Mouse (Mus musculus): ENCODE measurements at regions not wholly inside any gene's neighbourhood (a gene's known extent, or its start where the extent isn't known, plus 50 kb on each side); places are given as distances from the start of the nearest gene placed in this dataset.
"Not testable (repeated sequence)": the region's sequence is repeated elsewhere in the genome, so short reads cannot be mapped to it uniquely, and the experiment has no call there.

DNA sequence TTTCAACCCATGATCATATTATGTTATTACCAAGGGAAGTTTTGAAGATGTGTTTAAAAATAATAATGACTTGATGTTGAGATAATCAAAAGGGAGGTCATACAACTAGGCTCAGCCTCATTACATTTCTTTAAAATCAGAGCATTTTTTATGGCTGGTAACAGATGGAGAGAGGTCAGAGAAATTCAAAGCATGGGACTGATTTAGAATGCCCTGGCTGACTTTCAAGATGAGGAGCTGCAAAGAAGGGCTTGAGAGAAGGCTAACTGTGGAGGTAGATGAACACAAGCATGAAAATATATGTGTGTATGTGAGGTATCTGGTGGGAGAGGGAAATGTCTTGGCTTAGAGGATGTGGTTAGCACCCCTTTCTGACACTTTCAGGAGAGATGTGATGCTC lies 502.6 kb upstream of the Gdi2 start:
- DNase-seq = peak; percentile 32

DNA sequence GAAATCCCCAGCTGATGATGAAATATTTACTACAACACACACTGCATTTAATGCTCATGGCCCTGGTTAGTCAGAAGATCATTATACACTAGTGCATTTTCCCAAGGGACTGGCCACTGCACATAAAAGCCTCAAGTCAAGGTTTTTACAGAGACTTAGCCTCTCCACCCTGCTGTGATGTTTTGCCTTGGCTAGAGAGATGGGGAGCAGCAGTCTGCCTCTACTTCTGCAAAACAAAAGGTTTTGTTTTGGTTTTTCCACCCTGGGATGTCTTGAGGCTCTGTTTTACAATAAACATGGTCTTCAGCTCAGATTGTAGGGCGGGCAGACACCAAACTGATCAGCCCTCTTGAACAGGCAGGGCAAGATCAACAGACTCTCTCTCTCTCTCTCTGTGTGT lies 500.9 kb upstream of the Gdi2 start:
- not testable (repeated sequence) for DNase-seq

DNA sequence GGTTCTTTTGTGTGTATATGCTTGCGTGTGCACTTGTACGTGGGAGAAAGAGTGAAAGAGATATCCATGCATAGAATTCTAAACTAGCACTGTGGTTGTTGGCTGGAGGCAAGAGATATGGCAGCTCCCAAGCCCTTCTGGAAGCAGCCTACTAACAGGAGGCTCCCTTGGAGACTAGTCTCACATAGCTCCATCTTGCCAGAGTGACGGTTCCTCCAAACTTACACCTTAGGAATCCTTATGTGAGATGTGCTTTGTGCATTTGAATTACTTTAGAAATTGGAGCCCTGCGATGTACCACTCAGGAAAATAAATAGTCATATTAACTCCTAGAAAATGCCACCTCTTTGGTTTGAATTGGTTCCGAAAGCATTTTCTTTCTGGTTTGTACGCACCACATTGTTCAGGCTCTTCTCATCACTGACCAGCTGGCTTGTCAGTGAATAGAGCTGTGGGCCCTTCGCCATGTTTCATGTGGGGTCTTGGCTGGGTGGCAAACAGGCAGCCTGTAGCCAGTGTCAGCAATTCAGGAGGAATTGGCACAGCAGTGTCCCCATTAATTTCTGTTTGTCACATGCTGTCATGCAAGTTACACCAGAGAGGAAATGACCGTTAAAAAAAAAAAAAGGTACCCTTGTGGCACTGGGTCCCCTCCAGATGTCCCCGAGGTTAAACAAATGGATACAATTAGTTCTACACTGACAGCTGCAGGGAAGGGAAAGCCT lies 491.3 kb upstream of the Gdi2 start:
- DNase-seq = peak; percentile 64

DNA sequence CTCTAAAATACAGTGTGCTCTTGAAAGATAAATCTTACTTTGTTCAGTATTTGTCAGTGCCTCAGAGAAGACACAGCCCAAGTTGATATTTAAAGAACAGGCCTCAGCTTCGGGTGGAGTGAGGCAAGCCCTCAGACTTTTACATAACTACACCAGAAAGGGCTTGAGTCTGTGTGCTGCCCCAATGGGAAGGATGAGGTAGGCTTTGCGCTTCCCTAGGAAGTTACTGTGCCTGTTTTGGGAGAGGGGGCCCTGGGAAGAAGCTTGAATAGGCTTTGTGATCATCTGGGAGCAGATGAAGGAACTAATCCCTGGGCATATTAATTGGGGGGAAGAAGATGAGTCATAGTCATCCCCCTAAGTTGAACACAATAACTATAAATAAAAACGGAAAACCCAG lies 454.4 kb upstream of the Gdi2 start:
- not testable (repeated sequence) for DNase-seq

DNA sequence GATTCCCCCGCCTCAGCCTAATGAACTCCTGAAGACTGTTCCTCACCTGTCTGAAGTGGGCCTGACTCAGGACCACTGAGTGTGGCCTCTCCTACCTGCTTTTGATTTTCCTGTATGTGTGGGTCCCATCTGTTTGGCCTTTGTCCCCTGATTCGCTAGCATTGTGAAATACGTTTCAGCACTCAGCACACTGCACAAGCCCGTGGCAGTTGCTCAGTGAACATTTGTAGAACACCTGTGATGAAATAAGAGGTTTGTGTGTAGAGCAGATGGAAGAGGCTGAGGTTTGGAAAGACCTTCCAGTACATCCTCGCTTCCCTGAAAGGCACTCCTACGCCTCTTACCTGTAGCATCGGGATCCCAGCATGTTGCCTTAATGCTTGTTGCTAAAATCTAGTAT lies 447.9 kb upstream of the Gdi2 start:
- DNase-seq = not testable (repeated sequence)

DNA sequence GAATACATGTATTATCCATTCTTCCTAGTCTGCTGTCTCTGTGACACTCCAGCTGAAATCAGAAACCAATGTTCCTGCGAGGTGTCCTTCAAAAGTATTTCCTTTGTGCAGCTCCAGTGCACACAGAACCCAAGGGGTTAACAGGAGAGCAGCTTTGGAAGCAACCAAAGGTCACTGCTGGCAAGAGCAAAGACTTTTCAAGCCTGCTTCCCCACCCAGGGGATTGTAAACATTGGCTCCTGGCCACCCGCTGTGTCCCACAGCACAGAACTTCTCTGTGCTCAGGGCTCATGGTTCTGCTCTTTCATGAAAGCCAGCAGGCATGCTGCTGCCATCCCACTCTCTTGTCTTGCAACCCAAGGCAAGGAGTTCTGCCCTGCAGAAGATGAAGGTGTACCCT lies 431.3 kb upstream of the Gdi2 start:
- DNase-seq = not testable (repeated sequence)

DNA sequence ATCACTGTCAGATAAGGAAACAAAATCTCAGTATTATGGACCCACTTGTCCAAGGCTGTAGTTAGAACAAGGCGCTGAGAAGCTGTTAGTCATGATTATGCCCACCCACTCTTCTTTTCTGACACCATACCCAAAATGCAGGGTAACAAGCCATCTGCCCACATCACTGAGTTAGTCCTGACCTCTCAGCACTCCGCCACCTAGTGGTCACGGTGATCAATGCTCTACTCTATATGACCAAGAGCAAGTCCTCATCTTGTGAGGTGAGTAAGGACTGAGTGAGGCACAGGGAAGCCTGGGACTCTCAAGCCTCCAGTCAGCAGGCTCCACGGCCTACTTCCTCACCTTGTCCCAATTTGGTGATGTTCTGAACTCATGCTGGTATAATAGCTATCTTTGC lies 409.7 kb upstream of the Gdi2 start:
- not testable (repeated sequence) for DNase-seq

DNA sequence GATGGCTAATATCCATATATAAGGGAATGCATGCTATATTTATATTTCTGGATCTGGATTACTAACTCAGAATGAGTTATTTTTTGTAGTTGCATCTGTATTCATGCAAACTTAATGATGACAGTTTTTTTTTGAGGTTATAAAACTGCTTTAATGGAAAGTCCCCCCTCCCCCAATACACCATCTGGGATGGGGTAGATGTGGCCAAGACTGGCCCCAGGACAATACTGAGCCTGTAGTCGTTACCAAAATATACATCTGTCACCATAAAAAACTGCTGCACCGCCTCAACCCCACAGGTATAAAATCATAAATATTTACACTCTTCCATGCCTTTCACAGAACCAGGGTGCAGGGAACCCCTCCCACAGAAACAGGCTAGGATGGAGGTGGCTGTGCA lies 400.6 kb upstream of the Gdi2 start:
- not testable (repeated sequence) for DNase-seq

DNA sequence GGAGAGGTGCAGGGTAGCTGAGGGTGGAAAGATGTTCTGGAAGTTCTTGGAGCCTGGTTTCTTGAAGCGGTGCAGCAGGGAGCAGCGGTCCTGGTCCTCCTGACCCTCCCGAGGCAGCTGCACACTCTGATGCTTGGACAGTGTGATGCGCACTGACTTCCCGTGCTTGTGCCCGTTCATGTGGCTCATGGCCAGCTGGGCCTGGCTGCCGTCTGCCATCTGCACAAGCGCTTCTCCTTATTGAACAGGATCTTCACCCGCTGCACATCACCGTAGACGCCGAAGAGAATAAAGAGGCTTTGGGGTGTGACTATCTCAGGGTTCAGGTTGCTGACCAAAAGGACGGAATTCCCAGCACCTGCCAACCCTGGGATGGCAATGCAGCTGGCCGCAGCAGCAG lies 399.2 kb upstream of the Gdi2 start:
- peak; percentile 8 for DNase-seq

DNA sequence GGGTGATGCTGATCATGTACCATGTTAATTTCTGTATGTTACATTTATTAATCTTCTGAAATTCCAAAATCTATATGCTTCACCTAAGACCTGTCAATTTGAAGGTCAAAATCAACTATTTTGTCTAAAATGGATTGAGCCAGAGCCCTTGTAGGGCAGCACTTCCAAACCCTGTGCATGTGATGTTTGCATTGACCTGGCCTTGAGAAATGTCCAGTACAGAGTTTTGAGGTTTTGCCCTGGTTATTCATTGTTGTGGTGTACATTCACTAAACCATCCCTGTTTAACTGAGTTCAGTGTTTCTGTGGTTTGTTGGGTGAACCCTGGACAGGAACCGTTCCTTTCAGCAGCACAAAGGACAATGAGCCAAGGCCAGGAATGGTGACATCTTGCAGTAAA lies 392.4 kb upstream of the Gdi2 start:
- not testable (repeated sequence) for DNase-seq

Data from cerebellum, adult 11-12 months (tissue).